Mouse (Mus musculus) MEL-GATA-1-ER (cell line): Measurements from ENCODE around the gene Itpkb.

ENCODE experiments used
- DNase-seq: peaks from one replicate; pipeline ENCODE4 v3.0.0-alpha.2; 2012; ENCODE audit warnings: low read depth; ENCODE audit errors: extremely low read depth

The Itpkb gene

DNA sequence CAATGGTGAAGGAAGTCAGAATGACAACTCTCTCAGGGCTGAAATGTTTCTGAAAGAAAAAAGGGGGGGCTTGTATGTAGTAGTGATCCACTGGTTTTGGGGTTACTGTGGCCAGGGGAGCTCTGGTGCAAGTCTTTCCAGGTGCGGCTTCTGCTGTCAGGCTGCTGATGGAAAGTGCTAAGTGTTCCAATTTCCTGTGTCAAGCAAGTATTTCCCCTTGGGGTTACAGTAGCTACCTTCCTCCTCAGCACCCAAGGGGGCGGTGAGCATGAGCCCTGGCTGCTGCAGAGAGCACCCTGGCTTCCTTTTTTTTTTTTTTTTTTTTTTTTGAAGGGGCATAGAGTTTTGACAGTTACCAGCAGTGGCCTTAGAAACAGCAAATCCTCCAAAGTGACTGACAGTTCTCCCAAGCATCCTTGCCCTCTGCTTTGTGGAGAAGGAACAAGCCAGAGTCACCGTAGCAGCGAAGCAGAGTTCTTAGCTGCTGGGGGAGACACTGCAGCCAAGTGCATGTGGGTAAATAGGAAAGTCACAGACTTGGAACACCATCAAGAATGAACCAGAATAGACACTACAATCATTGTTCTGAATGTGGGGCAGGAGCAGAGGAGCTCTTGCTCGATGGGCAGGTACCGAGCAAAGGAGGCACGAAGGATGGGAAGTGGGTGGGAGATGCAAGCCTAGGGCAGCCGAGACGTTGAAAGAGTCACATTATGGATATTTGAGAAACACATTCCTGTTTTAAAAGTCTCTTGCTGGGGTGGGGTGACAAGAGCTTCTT lies 62.9 kb downstream of the Itpkb start:
- peak; percentile 47 for DNase-seq

DNA sequence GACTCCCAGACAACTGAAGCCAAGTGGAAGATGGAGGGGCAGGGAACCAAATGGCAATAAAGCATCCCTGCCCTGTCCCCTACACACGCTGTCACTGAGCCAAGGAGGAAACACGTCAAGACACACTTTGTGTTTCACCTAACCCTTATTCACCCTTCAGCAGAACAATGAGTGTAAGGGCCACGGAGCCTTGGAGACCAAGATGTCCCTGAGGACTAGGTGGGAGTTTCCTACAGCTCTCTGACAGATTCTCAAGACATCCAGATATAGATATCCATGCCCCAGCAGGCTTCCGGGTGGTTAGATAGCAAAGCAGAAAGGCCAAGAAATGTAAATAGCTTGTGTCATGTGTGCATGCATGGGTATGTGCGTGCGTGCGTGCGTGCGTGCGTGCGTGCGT lies 63.6 kb downstream of the Itpkb start:
- DNase-seq, result no peak

GRCm38 (mm10) chr1:180397734-180398133 lies 67.4 kb downstream of the Itpkb start:
- no peak for DNase-seq

DNA sequence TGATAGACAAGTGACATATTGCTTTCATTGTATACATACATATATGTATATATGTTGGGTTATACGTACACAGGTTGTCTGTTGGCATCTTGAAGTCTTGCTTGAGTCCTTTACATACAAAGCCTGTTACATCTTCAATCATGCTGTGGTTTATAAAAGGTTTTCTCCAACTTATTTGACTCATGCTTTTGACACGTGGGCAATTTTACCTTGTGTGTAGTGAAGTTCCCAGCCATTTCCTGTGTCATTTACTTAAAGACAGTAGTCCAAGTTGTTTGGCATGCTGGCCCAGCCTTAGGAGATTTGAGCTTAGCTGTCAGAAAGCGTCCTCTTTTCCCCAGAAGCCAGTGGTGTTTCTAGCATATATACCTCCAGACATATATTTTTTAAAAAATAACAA lies 68.2 kb downstream of the Itpkb start:
- no peak for DNase-seq

DNA sequence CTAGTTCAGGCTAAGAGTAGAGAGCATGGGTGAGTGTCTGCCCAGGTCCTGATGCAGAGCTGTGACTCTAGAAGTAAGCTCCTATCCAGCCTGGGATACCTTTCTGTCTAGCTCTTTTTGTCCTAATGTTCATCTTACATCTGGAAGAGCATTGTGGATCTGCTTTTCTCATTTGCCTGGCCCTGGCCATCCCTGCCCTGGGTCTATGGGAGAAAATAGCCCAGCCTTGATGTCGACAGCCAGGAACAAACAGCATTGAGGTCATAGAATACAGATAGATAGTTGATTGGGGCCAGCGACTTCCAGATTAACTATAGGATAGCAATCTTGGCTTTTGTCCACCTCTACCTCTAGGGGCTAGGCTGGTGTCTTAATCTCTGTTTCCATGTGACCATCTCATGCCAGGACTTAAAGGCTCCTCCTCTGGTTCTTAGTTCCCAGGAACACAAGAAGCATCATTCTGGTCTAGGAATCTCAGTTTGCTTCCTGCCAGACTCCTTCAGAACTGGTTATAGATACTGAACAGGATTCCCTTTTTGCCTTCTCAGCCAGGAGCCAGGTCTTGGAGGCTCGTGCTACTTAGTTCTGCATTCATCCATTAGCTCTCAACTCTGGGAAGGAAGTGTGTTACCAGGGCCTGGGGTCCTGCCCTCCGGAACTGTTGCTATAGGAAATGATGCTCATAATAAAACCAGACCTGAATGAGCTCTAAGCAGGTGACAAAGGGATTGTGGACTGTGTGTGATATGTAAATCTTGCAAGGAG lies 70.6 kb downstream of the Itpkb start:
- no peak for DNase-seq

- DNase-seq, result no peak
These were observed 71.4 kb downstream of the Itpkb start for GRCm38 (mm10) chr1:180401725-180402124.

DNA sequence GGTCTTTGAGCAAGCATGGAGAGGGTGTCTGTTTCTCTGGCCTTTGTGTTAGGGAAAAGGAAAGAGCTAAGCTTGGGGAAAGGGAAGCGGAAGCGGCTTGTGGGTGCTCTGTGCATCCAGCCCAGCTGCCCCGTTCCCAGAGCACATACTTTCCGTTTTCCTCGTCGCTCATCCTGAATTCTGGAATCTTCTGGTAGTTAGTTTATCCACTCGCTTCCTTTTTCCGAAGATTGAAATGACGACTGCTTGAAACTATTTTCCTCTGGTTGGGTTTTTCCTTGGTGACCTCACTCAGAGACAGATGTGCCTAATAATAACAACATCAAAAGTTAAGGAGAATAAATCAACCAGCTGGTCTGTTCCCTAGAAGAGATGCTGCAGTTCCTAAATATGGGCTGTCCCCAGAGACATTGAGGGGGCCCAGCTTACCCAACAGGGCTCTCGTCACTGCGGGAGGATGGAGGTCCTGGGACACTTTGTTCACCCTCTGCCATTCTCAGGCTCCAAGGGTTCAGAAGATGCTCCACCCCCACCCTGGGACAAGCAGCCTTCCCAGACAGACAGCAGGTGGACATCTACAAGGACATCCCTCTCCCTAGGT lies 72.3 kb downstream of the Itpkb start:
- DNase-seq, result no peak

DNA sequence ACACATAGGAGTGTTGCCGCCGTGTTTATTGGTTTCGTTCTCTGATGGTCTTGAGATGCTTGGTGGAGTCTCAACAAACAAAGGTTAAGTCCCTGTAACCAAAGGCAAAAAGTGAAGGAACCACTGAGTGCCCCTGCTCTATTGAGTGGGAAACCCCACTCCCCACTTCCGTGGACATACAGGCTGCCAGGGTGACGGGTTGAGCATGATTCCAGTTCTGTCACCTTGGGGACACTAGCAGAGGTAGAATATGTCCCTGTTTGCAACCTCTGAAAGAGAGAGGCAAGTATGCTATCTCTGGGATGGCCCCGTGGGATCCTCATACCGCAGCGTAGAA lies 73.0 kb downstream of the Itpkb start:
- no peak for DNase-seq

GRCm38 (mm10) chr1:180403694-180404606 lies 73.7 kb downstream of the Itpkb start:
- DNase-seq, result no peak

DNA sequence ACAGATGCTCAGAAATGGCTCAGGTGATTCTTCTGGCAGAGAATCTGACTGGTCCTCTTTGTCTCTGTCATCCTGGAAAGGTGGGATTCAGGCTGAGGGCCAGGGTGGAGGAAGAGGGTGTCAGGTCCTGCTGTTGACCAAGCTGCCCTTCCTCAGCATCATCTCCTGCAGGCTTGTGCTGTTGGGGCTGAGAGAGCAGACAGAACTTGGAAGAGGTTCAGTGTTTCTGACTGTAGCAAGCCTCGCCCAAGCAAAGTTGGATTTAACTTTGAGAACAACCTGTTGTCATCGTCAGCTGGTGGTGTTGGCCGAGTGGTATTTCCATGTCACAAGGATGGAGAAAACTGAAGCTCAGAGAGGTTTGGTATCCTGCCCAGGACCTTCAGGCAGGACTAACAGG lies 74.4 kb downstream of the Itpkb start:
- no peak for DNase-seq

DNA sequence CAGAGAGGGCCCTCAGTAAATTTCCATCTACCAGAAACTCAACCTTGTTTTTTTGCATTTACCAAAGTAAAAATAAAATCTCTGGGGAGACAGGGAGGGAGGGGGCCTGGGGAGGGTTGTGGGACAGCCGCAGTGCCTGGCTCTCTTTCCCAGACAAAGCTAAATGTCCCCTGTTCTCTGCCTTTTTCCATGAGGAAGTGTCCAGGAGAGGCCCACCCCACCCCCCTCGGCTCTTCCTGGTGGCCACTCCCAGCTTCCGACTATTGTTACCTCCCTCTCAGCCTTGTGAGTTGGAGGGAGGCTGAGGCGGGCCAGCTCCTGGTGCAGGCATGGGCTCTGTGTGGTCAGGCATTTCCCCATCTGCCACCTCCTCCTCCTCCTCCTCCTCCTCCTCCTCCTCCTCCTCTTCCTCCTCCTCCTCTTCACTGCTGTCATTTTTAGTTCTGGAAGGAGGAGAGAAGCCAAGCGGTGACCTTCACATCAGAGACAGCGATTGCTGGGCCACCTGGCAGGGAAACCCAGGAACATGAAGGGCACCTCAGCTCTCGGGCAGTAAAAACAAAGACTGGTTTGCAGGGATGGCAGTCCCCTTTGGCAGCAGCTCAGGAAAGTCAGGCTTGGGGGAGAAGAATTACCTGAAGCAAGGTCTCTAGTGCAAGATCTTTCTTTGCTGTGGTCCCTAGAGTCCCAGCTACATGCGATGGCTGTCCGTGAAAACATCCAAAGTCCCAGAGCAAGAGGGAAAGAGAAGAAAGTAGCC lies 75.5 kb downstream of the Itpkb start:
- no peak for DNase-seq

DNA sequence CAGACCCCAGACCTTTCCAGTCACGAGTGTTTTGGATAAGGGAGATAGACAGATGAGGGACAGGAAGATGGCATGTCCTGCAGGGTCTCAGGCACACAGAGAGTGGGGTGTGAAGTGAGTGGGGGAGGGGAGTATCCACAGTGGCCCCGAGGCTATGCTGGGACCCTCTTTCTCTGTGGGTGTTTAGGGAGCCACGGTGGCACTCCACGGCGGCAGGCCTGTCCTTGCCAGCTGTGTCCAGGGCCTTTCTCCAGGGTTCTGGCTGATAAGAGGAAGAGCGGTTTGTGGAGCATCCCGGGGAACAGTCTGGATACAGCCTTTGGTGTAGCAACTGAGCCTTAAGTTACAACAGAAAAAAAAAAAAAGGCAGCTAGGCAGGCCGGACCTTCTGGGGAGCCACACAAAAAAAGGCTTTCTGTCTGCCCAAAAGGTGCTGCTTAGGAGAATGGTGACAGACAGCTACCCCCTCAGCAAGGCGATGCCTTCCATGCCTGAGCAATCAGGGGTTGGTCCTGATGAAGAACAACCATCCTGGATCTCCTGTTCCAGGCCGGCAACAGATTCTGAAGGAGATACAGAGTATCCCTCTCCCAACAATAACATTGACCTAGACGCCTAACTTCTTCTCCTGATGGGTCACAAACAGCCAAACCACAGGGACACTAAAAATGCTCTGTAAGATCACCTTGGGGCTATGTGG lies 76.2 kb downstream of the Itpkb start:
- no peak for DNase-seq

DNA sequence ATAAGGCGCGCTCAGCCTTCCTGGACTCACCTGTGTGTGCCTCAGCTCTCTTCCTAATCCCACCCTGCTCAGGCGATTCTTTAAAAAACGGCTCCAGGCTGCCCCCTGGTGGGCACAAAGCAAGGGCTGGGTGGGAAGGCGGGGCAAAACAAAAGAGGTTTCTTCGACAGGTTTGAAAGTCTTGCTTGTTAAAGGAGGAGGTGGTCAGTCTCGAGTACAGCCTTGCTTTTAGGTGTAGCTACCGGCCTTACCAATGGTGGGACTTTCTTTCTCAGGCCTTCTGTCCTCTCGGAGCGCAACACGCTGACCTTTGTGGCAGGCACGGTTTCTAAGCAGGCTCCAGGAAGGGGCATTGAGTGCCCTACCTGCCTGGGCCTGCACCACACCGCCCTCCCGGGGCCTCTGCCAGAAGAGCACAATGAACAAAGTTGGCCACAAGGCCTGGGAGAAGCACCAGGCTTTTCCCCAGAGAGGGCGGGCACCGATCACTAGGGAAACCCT lies 76.9 kb downstream of the Itpkb start:
- DNase-seq, result no peak

- DNase-seq, result no peak
These were observed 77.7 kb downstream of the Itpkb start for GRCm38 (mm10) chr1:180407727-180408719.

GRCm38 (mm10) chr1:180408832-180409231 lies 78.5 kb downstream of the Itpkb start:
- DNase-seq, result no peak

DNA sequence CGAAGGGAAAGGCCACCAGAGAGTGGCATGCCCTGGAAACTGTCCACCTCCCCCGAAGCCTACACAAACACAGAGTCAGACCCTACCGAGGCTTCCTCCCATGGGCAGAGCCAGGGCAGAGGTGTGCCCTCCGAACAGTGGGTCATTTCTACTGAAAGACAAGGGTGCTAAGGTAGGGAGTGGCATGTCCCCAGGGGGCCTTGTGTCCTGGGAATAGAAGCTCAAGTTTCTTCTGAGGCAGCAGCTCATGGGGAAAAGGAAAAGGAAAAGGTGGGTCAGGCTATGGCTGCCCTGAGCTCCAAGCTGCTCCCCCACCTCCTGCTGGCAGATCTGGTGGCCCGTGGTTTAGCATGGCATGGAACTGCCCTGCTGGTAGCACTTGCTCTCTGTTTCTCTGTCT lies 79.5 kb downstream of the Itpkb start:
- no peak for DNase-seq

- no peak for DNase-seq
These were observed 80.0 kb downstream of the Itpkb start for GRCm38 (mm10) chr1:180410306-180410705.

GRCm38 (mm10) chr1:180415064-180415463 lies 84.8 kb downstream of the Itpkb start:
- DNase-seq, result no peak

DNA sequence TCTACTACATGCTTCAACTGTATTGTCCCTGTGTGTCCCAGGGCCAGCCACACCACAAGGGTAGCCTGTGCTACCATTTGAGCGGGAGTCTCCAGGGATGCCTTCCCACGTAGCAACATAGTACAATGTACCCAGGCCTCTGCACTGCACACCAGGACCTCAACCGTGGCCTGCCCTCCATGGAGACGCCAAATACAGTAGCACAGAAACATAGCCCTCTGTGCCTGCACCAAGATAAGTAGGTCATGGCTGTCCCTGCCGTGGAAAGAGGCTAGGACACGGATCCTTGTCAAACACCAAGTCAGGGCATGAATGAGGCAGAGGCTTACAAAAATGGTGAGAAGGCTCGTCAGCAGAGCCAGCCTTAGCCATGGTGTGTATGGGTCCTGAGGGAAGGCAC lies 85.6 kb downstream of the Itpkb start:
- DNase-seq, result no peak
